Mouse (Mus musculus): ENCODE results near the gene Abt1.

DNA sequence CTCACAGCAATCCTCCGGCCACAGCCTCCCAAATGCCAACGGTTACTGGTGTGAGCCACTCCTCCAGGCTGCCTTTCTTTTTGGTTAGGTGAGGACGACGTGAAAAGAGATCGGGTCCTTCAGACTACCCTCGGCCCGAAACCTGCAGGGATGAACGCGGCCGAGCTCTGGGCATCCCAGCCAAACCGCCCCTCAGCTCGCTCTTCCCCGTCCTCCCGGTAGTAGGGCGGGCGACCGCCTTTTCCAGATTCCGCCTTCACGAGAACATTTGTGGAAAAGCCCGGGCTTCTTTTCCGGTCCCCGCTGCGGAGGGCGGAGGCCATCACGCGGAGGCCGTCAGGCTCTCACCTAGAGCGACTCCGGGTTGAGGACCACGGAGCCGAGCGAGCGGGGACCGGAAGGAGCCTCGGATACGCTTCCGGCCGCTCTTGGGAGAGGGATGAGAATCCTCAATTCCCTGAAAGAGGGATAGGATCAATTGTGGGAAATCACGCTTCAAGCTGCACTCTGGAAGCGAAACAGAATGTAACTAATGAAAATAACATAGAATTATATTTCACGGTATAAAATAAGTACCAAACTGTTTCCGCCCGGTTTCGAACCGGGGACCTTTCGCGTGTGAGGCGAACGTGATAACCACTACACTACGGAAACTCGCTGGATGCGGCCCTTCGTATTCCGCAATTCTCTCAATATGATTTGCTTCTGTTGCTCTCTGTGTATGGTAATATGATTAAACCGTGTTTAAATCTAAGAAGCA is 22.1 kb upstream of the Abt1 start:
- TF ChIP-seq CTCF (IDR thresholded peaks at IDR 0.05; ENCODE audit: low read depth) (no peak), EP300 (IDR thresholded peaks at IDR 0.05; ENCODE audit: low read depth) (0 out of 2 replicates have a peak, but pooled peaks have one; percentile 29)
